In genomic region chr11:53307558-53308065, GRCm38 (mm10) we compare ENCODE assay signal across 8 mouse cellular contexts. TPM values are rescaled to one million over a fixed set of nuclear protein-coding genes. Genes with fewer than 3 reads are reported as not detected.
DNase-seq lines count a peak whose midpoint lies in the region; ATAC-seq and TF ChIP-seq lines count a peak whose summit lies in the region.

No protein-coding gene starts in this region.

- H3K36me3 ChIP-seq in myocyte (ENCODE audit: control insufficient read depth, insufficient read depth), result no peaks in the 10 kb centered on the region

- DNase-seq in adrenal gland, adult 2 months, result peak; percentile 38
- DNase-seq in adrenal gland, adult 18-20 months (ENCODE audit: low spot score in 2 of 2), result no peak
- peak; percentile 60 to 63 for DNase-seq in heart, adult 18-20 months
- DNase-seq in kidney, adult 9 months, result peak; percentile 68
- no peak for DNase-seq in left cerebral cortex, adult 8-10 months (ENCODE audit: low spot score in 2 of 2)
- DNase-seq in thymus, postnatal 36 days, result no peak

- H3K27me3 ChIP-seq in myocyte (ENCODE audit: control insufficient read depth, insufficient read depth, insufficient read length), result no peaks in the 10 kb centered on the region

- no peak for ATAC-seq in megakaryocyte-erythroid progenitor cell, adult 5-6 weeks (replicated peaks; ENCODE audit: low FRiP score, low TSS enrichment, poor library complexity, severe bottlenecking)

- no peak for TF ChIP-seq POLR2A in myocyte (IDR thresholded peaks at IDR 0.05; ENCODE audit: insufficient read length, low read depth)

- no peaks in the 10 kb centered on the region for H3K79me2 ChIP-seq in myocyte (ENCODE audit: control insufficient read depth, insufficient read depth)

- no peak overlapping the region for H3K4me3 ChIP-seq in myocyte

- H3ac ChIP-seq in myocyte (ENCODE audit: control insufficient read depth, insufficient read length), result no peak overlapping the region

- H3K4me2 ChIP-seq in myocyte (ENCODE audit: low read depth), result peak overlapping the region; percentile 70

TF ChIP-seq in myocyte, 11 proteins besides CTCF, POLR2A, EP300 and RAD21:
- TF ChIP-seq TCF12 (IDR thresholded peaks at IDR 0.05; ENCODE audit: insufficient read depth, poor library complexity, severe bottlenecking), result no peak
- no peak for TF ChIP-seq MYOG (IDR thresholded peaks at IDR 0.05; ENCODE audit: control insufficient read depth in 1 of 3, insufficient read depth in 1 of 3, insufficient read length in 2 of 3, low read depth in 2 of 3)
- TF ChIP-seq MAX (IDR thresholded peaks at IDR 0.05; ENCODE audit: low read depth), result no peak
- TF ChIP-seq TCF3 (IDR thresholded peaks at IDR 0.05; ENCODE audit: insufficient read length, low read depth), result no peak
- no peak for TF ChIP-seq CEBPB (IDR thresholded peaks at IDR 0.05; ENCODE audit: insufficient read depth, poor library complexity, severe bottlenecking)
- TF ChIP-seq POLR2AphosphoS2 (IDR thresholded peaks at IDR 0.05; ENCODE audit: insufficient read length, low read depth), result no peak

RNA-seq across cellular contexts. Expression of gene Hspa4, which starts 7.4 kb away (rescaled TPM):
- total RNA-seq in adrenal gland, adult 2 months (2021), result 100 to 1,000 TPM; 194 to 257 TPM
- 54.0 and 57.0 TPM in 2 replicates for polyA plus RNA-seq in adrenal gland, adult 2 months (2012; rRNA removed)
- 100 to 1,000 TPM; 272 to 274 TPM for total RNA-seq in adrenal gland, adult 18-20 months (2021)
- total RNA-seq in heart, adult 18-20 months (2021), result 100 to 1,000 TPM; 121 to 131 TPM
- polyA plus RNA-seq in myocyte (2012; fragmentation: generic; extraction: Trizol), result 99.3 TPM
- total RNA-seq in left cerebral cortex, adult 8-10 months (2022), result 100 to 1,000 TPM; 154 to 178 (median 160) TPM
- total RNA-seq in megakaryocyte-erythroid progenitor cell, adult 5-6 weeks (2014; fragmentation: Nextera tagmentation), result 114 and 126 TPM in 2 replicates
- 598 and 714 TPM in 2 replicates for total RNA-seq in megakaryocyte-erythroid progenitor cell, adult 5-6 weeks (2017)

RNA-seq across cellular contexts. Expression of gene Zcchc10, which starts 16.9 kb away (rescaled TPM):
- 10 to 100 TPM in 1 of 2 experiments, 1 to 10 TPM in 1; 8.8 to 10.1 TPM for total RNA-seq in adrenal gland, adult 2 months (2021)
- 7.1 and 7.6 TPM in 2 replicates for polyA plus RNA-seq in adrenal gland, adult 2 months (2012; rRNA removed)
- 10 to 100 TPM; 10.8 to 11.1 TPM for total RNA-seq in adrenal gland, adult 18-20 months (2021)
- 1 to 10 TPM; 6.1 to 6.6 TPM for total RNA-seq in heart, adult 18-20 months (2021)
- 4.0 TPM for polyA plus RNA-seq in myocyte (2012; fragmentation: generic; extraction: Trizol)
- total RNA-seq in left cerebral cortex, adult 8-10 months (2022), result 10 to 100 TPM in 2 of 4 experiments, 1 to 10 TPM in 2; 7.2 to 13.0 (median 9.8) TPM
- 14.9 and 27.5 TPM in 2 replicates for total RNA-seq in megakaryocyte-erythroid progenitor cell, adult 5-6 weeks (2014; fragmentation: Nextera tagmentation)
- total RNA-seq in megakaryocyte-erythroid progenitor cell, adult 5-6 weeks (2017), result 3.8 and 8.7 TPM in 2 replicates

RNA-seq across cellular contexts. Expression of gene Aff4, which starts 43.0 kb away (rescaled TPM):
- 100 to 1,000 TPM; 145 to 306 TPM for total RNA-seq in adrenal gland, adult 2 months (2021)
- polyA plus RNA-seq in adrenal gland, adult 2 months (2012; rRNA removed), result 6.3 and 8.7 TPM in 2 replicates
- 100 to 1,000 TPM; 194 TPM for total RNA-seq in adrenal gland, adult 18-20 months (2021)
- total RNA-seq in heart, adult 18-20 months (2021), result 10 to 100 TPM; 50.8 to 83.3 TPM
- 15.6 TPM for polyA plus RNA-seq in myocyte (2012; fragmentation: generic; extraction: Trizol)
- total RNA-seq in left cerebral cortex, adult 8-10 months (2022), result 100 to 1,000 TPM; 151 to 228 (median 194) TPM
- 55.8 and 78.3 TPM in 2 replicates for total RNA-seq in megakaryocyte-erythroid progenitor cell, adult 5-6 weeks (2014; fragmentation: Nextera tagmentation)
- total RNA-seq in megakaryocyte-erythroid progenitor cell, adult 5-6 weeks (2017), result 39.1 and 45.0 TPM in 2 replicates

Comparison
In these comparisons a context has a peak if more than half of its experiments do, and no peak if none do; other contexts are left out.
1. DNase-seq: peak in adrenal gland, adult 2 months (single experiment), heart, adult 18-20 months (2 of 2) and kidney, adult 9 months (single experiment); none in adrenal gland, adult 18-20 months (0 of 2), left cerebral cortex, adult 8-10 months (0 of 2) and thymus, postnatal 36 days (0 of 2).